Mouse (Mus musculus): ENCODE results near the gene Mrs2.
A peak's percentile ranks its signal among the peaks of the same experiment; 100 is the strongest.
"Not testable (repeated sequence)": the region's sequence is repeated elsewhere in the genome, so short reads cannot be mapped to it uniquely, and the experiment has no call there.

The Mrs2 gene

DNA sequence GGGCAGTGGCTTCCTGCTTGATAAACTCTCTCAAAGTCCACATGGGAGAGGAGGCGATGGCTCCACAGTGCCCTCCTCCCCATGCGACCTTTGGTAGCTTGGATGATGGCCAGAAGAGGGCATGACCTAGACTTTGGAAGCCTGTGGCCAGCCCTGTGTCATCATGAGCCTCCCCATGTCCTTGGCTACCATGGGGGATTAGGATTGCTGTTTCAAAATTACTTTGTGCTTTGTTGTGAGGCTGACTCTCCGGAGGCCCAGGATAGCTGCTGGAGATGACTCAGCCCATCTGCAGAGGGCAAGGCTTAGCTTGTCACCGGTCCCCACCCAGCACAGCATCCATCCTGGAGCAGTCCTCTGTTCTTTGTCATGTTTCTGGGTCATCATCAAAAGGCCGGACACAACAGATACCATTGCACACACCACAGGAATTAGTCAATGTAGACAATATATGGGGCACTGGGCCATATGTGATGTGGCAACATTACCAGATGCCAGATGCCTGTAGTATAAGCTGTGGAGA is 42.3 kb downstream of the Mrs2 start:
- no peak for DNase-seq (ENCODE audit: low spot score)

DNA sequence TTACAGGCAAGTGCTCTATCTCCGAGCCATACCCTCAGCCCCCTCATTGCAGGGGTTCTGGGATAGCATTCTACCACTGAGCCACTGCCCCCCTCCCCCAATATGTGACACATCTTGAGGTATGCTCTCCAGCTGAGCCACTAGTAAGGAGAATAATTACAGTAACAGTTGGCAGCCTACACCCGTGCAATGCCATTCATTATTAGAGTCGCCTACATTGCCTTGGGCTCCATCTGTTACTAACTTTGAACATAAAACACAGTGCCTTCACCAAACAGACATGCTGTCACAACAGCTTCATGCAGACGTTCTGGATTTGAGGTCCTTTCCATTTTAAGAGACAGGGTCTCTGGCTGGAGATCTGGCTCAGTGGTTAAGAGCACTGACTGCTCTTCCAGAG is 43.8 kb downstream of the Mrs2 start:
- DNase-seq (ENCODE audit: low spot score), result no peak

DNA sequence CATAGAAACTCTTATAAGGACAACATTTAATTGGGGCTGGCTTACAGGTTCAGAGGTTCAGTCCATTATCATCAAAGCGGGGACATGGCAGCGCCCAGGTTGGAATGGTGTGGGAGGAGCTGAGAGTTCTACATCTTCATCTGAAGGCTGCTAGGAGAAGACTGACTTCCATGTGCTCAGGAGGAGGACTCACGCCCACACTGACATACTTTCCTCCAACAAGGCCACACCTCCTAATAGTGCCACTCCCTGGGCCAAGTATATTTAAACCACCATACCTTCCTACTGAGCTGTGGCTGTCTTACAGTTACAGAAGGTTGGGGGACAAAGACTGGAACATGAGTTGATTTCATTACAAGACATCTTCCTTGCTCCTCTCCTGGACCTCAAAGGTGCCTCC is 48.4 kb downstream of the Mrs2 start:
- DNase-seq (ENCODE audit: low spot score), result not testable (repeated sequence)

DNA sequence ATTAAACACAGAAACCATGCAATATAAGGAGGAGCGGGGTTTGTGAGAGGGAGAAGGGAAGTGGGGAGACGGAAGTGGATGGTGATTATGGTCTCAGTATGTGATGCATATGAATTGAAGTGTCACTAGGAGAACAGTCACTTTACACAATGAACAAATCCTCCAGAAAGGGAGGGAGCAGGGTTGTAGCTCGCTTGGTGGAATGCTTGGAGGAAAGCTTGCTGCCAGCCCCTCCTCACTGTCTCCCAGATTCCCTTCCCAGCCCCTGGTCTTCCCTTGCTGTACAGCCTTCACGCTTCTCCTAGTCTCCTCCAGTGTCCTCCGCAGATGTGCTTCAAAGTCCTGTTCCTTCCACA is 54.4 kb downstream of the Mrs2 start:
- DNase-seq (ENCODE audit: low spot score), result no peak

GRCm38 (mm10) chr13:24965130-24965845 is 54.9 kb downstream of the Mrs2 start:
- DNase-seq (ENCODE audit: low spot score), result no peak

DNA sequence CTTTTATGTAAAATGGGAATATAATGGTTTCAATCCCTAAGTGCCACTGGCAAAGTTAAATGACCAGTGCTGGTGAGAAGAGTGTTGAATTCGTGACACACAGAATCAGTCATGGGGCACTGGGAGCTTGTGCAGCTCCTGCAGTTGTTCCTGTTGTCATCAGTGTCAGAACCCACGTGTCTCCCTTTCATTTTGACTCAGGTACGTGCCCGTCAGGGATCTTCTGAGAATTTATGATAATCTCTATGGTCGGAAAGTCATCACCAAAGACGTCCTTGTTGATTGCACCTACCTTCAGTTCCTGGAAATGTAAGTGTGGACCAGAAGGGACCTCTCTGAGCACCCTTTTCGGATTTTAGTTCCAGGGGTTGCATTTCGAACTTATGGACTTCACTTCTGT is 58.1 kb downstream of the Mrs2 start:
- no peak for DNase-seq (ENCODE audit: low spot score)

DNA sequence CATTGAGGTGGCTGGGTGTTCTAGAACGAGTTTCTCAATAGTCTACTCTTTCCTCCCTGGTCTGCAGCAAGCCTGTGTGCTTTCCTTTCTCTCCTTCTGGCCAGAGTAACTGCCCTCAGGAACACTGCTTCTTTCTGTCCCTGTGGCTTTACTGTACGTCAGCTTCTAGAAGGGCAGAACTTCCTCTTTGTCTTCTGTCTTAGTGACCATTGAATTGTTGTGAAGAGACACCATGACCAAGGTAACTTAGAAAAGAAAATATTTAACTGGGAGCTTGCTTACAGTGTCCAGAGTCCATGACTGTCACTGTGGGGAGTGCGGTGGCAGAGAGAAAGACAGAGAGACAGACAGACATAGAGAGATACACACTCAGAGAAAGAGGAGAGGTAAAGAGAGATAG is 60.1 kb downstream of the Mrs2 start:
- DNase-seq (ENCODE audit: low spot score), result no peak

DNA sequence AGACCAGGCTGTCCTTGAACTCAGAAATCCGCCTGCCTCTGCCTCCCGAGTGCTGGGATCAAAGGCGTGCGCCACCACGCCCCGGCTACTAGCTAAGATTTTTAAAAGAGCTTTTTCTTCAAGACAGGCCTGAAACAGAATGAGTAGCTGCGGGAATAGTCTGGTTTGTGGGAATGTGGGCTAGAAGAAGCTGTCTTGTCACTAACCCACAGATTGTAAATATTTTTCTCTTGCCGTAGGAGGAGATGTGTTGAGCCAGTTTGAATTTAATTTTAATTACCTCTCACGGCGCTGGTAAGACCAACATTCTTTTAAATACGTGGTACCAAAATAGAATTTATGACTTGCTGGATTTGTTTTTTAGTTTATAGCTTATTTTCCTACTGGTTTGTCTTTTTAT is 61.5 kb downstream of the Mrs2 start:
- no peak for DNase-seq (ENCODE audit: low spot score)

GRCm38 (mm10) chr13:24955500-24955899 is 64.7 kb downstream of the Mrs2 start:
- DNase-seq (ENCODE audit: low spot score), result no peak

- no peak for DNase-seq (ENCODE audit: low spot score)
Observed at GRCm38 (mm10) chr13:24955091-24955490, 65.1 kb downstream of the Mrs2 start.

DNA sequence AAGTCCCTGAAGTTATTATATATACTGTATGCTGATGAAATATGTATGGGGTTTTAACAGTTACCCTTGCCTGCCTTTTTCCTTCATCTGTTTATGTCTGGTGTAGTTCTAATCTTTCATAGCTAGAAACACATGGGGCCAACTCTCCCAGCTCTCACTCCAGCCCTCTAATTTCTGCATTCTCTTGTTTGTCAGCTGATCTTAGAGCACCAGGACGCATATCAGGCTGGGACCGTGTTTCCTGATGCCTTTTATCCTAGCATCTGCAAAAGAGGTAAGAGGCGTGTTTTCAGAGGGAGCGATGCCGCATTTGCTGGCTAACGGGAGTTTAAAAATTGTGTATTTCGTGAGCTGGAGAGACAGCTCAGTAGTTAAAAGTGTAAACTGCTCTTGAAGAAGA is 67.5 kb downstream of the Mrs2 start:
- no peak for DNase-seq (ENCODE audit: low spot score)

- DNase-seq (ENCODE audit: low spot score), result no peak
Observed at GRCm38 (mm10) chr13:24948870-24949269, 71.3 kb downstream of the Mrs2 start.

GRCm38 (mm10) chr13:24947158-24947557 is 73.0 kb downstream of the Mrs2 start:
- DNase-seq (ENCODE audit: low spot score), result no peak

GRCm38 (mm10) chr13:24945567-24945966 is 74.6 kb downstream of the Mrs2 start:
- DNase-seq (ENCODE audit: low spot score), result no peak

DNA sequence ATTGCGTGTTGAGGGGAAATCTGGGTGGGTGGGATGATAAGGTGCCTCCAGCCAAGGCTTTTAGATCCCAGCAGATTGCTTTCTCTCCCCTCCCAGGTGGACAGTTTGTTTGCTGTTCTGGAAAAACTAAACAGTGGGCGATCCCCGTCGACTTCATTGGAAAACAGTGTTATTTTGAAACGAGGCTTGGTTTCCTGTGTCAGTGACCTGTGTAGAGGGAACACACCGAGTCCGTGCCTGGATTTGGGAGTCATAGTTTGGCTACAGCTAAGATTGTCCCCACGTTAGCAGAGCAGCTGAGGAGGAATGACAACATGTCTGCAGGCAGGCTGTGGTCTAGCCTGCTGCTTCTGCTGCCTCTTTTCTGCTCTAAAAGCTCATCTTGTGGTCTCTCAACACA is 76.9 kb downstream of the Mrs2 start:
- DNase-seq (ENCODE audit: low spot score), result no peak

GRCm38 (mm10) chr13:24942512-24943282 is 77.5 kb downstream of the Mrs2 start, which contains the start of gene Gpld1:
Gene Gpld1 (plus strand): TSS chr13:24943152.
- no peak for DNase-seq (ENCODE audit: low spot score)

- DNase-seq (ENCODE audit: low spot score), result no peak
Observed at GRCm38 (mm10) chr13:24939472-24939871, 80.7 kb downstream of the Mrs2 start.

DNA sequence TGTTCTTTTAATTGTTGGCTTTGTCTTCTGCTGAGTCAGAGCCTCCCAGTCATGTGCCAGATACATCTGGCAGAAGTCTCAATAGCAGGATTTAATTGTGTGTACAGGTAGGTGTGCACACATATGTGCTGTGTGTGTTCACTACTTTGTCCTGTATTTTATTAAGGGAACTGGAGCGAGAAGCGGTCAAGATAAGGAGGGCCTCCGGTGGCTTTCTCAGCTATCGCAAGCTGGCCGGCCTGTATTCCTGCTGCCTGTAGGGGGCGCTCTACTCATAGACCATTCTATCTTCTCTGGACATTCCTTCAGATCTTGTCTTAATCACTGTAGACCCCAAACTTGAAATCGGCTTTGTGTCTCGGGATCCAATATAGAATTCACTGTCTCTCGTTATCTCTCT is 81.5 kb downstream of the Mrs2 start:
- DNase-seq (ENCODE audit: low spot score), result peak; percentile 29

DNA sequence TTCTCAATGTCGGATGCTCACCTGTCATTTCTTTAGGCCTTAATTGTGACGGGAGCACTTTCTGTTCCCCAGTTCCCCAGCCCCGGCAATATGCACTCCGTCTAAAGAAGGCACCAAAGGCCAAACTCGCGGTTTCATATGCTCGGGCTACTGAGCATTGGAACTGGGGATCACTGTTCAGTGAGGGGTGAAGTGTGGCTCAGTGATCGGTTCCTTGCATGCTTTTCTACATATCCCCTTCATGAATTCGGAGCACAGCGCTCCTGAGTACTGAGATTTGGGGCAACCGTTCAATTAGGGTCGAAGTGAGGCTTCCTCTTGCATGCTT is 82.4 kb downstream of the Mrs2 start:
- no peak for DNase-seq (ENCODE audit: low spot score)

Measured in ovary, postnatal 10 days (tissue).